Mouse (Mus musculus): ENCODE data around the gene Cyp2d22. TPM values are rescaled to one million over a fixed set of nuclear protein-coding genes. Genes with fewer than 3 reads are reported as not detected.

Gene Cyp2d22
- polyA plus RNA-seq, 1 experiment from 2014 or later, result 18.6 TPM

- H3K9ac ChIP-seq, result no peak overlapping the region
- H3K9me3 ChIP-seq (replicated peaks), result no peaks in the 10 kb centered on the region
- ATAC-seq (replicated peaks; ENCODE audit: low FRiP score), result no peak
- WGBS, result 76% methylated on average over 5 of the region's 5 CpGs
- no peak overlapping the region for H3K27ac ChIP-seq
- peak overlapping the region; percentile 82; the same call in 1 of the 2 replicates for H3K4me2 ChIP-seq
- H3K4me1 ChIP-seq, result peaks cover 61% of the 10 kb centered on the region
- H3K4me3 ChIP-seq (replicated peaks), result no peak overlapping the region
- no peaks in the 10 kb centered on the region for H3K27me3 ChIP-seq
- H3K36me3 ChIP-seq, result no peaks in the 10 kb centered on the region
Observed at GRCm38 (mm10) chr15:82342543-82342935, 37.5 kb downstream of the Cyp2d22 start.

- Histone ChIP-seq H3K36me3 (no peaks in the 10 kb centered on the region), H3K4me3 (replicated peaks) (peak overlapping the region; percentile 49), H3K9ac (peak overlapping the region; percentile 62), H3K27ac (peak overlapping the region; percentile 82), H3K4me2 (peak overlapping the region; percentile 82), H3K4me1 (peaks cover 59% of the 10 kb centered on the region), H3K9me3 (replicated peaks) (no peaks in the 10 kb centered on the region), H3K27me3 (no peaks in the 10 kb centered on the region)
- ATAC-seq (replicated peaks; ENCODE audit: low FRiP score), result no peak
- 58% methylated on average over 15 of the region's 15 CpGs for WGBS
Observed at GRCm38 (mm10) chr15:82341675-82342542, 38.2 kb downstream of the Cyp2d22 start.

GRCm38 (mm10) chr15:82341036-82341501 lies 39.0 kb downstream of the Cyp2d22 start:
- Histone ChIP-seq H3K4me1 (peaks cover 56% of the 10 kb centered on the region), H3K4me3 (replicated peaks) (peak overlapping the region; percentile 49), H3K36me3 (peaks cover 6% of the 10 kb centered on the region), H3K4me2 (peak overlapping the region; percentile 82), H3K9me3 (replicated peaks) (no peaks in the 10 kb centered on the region), H3K9ac (peak overlapping the region; percentile 62), H3K27me3 (no peaks in the 10 kb centered on the region), H3K27ac (peak overlapping the region; percentile 82)
- peak; percentile 3; the same call in 1 of the 2 replicates for ATAC-seq (replicated peaks; ENCODE audit: low FRiP score)
- WGBS, result under 1% methylated on average over 39 of the region's 40 CpGs

GRCm38 (mm10) chr15:82340414-82341035 lies 39.5 kb downstream of the Cyp2d22 start:
- peak overlapping the region; percentile 82 for H3K27ac ChIP-seq
- no peaks in the 10 kb centered on the region for H3K27me3 ChIP-seq
- no peak for ATAC-seq (replicated peaks; ENCODE audit: low FRiP score)
- WGBS, result 38% methylated on average over 21 of the region's 21 CpGs
- peak overlapping the region; percentile 49 for H3K4me3 ChIP-seq (replicated peaks)
- peaks cover 56% of the 10 kb centered on the region for H3K4me1 ChIP-seq
- H3K9ac ChIP-seq, result peak overlapping the region; percentile 62
- H3K4me2 ChIP-seq, result peak overlapping the region; percentile 82
- no peaks in the 10 kb centered on the region for H3K9me3 ChIP-seq (replicated peaks)
- peaks cover 10% of the 10 kb centered on the region for H3K36me3 ChIP-seq

GRCm38 (mm10) chr15:82339634-82340254 lies 40.3 kb downstream of the Cyp2d22 start:
- no peak overlapping the region for H3K4me2 ChIP-seq
- H3K27ac ChIP-seq, result peak overlapping the region; percentile 82; the same call in 1 of the 2 replicates

GRCm38 (mm10) chr15:82339150-82339549 lies 40.9 kb downstream of the Cyp2d22 start:
- Histone ChIP-seq H3K36me3 (peaks cover 24% of the 10 kb centered on the region), H3K27me3 (no peaks in the 10 kb centered on the region), H3K4me3 (replicated peaks) (peak overlapping the region; percentile 54), H3K4me2 (peak overlapping the region; percentile 65), H3K4me1 (peaks cover 56% of the 10 kb centered on the region), H3K9me3 (replicated peaks) (no peaks in the 10 kb centered on the region), H3K9ac (peak overlapping the region; percentile 53; the same call in 1 of the 2 replicates), H3K27ac (peak overlapping the region; percentile 82; the same call in 1 of the 2 replicates)
- 60% methylated on average over 10 of the region's 10 CpGs for WGBS
- no peak for ATAC-seq (replicated peaks; ENCODE audit: low FRiP score)

More at GRCm38 (mm10) chr15:82339634-82340254, 40.3 kb downstream of the Cyp2d22 start:
- H3K9me3 ChIP-seq (replicated peaks), result no peaks in the 10 kb centered on the region
- H3K4me3 ChIP-seq (replicated peaks), result no peak overlapping the region; the same call in 1 of the 2 replicates
- no peak overlapping the region for H3K9ac ChIP-seq
- H3K27me3 ChIP-seq, result no peaks in the 10 kb centered on the region
- no peak for ATAC-seq (replicated peaks; ENCODE audit: low FRiP score)
- peaks cover 56% of the 10 kb centered on the region for H3K4me1 ChIP-seq
- 73% methylated on average over 8 of the region's 8 CpGs for WGBS
- peaks cover 18% of the 10 kb centered on the region for H3K36me3 ChIP-seq

GRCm38 (mm10) chr15:82338593-82339112 lies 41.4 kb downstream of the Cyp2d22 start, which contains the start of the genes Naga, Pheta2 and Smdt1:
TSS of gene Naga (minus strand) at chr15:82338925.
TSS of gene Pheta2 (plus strand) at chr15:82338942.
TSS of gene Smdt1 (plus strand) at chr15:82338959.
- Histone ChIP-seq H3K4me1 (peaks cover 54% of the 10 kb centered on the region), H3K27ac (peak within 1 kb of the TSS; percentile 82; the same call in 1 of the 2 replicates), H3K4me2 (peak within 1 kb of the TSS; percentile 65), H3K9ac (peak within 1 kb of the TSS; percentile 53), H3K36me3 (peaks cover 27% of the 10 kb centered on the region), H3K4me3 (replicated peaks) (peak within 1 kb of the TSS; percentile 54), H3K9me3 (replicated peaks) (no peaks in the 10 kb centered on the region), H3K27me3 (no peaks in the 10 kb centered on the region)
- WGBS, result under 1% methylated on average over 41 of the region's 41 CpGs
- ATAC-seq (replicated peaks; ENCODE audit: low FRiP score), result peak; percentile 88

- H3K27ac ChIP-seq, result 0 out of 2 replicates have a peak overlapping the region, but pooled peaks have one; percentile 33
- peaks cover 50% of the 10 kb centered on the region for H3K4me1 ChIP-seq
- H3K36me3 ChIP-seq, result peaks cover 31% of the 10 kb centered on the region
- WGBS, result 27% methylated on average over 4 of the region's 4 CpGs
- peak overlapping the region; percentile 54 for H3K4me3 ChIP-seq (replicated peaks)
- H3K9ac ChIP-seq, result peak overlapping the region; percentile 53
- ATAC-seq (replicated peaks; ENCODE audit: low FRiP score), result no peak
- H3K27me3 ChIP-seq, result no peaks in the 10 kb centered on the region
- peak overlapping the region; percentile 65 for H3K4me2 ChIP-seq
- H3K9me3 ChIP-seq (replicated peaks), result no peaks in the 10 kb centered on the region
Observed at GRCm38 (mm10) chr15:82337875-82338274, 42.2 kb downstream of the Cyp2d22 start.

- H3K36me3 ChIP-seq, result peaks cover 34% of the 10 kb centered on the region
- H3K9ac ChIP-seq, result no peak overlapping the region
- no peak overlapping the region for H3K4me3 ChIP-seq (replicated peaks)
- no peak overlapping the region for H3K27ac ChIP-seq
- H3K4me2 ChIP-seq, result no peak overlapping the region
- no peaks in the 10 kb centered on the region for H3K27me3 ChIP-seq
- no peak for ATAC-seq (replicated peaks; ENCODE audit: low FRiP score)
- 90% methylated on average over 12 of the region's 12 CpGs for WGBS
- H3K4me1 ChIP-seq, result peaks cover 39% of the 10 kb centered on the region
- no peaks in the 10 kb centered on the region for H3K9me3 ChIP-seq (replicated peaks)
Observed at GRCm38 (mm10) chr15:82336629-82337028, 43.4 kb downstream of the Cyp2d22 start.

- H3K27me3 ChIP-seq, result no peaks in the 10 kb centered on the region
- no peak overlapping the region for H3K27ac ChIP-seq
- no peaks in the 10 kb centered on the region for H3K9me3 ChIP-seq (replicated peaks)
- WGBS, result 96% methylated on average over 4 of the region's 4 CpGs
- peaks cover 24% of the 10 kb centered on the region for H3K4me1 ChIP-seq
- peaks cover 40% of the 10 kb centered on the region for H3K36me3 ChIP-seq
- H3K4me3 ChIP-seq (replicated peaks), result no peak overlapping the region
- ATAC-seq (replicated peaks; ENCODE audit: low FRiP score), result no peak
- H3K4me2 ChIP-seq, result no peak overlapping the region
- no peak overlapping the region for H3K9ac ChIP-seq
Observed at GRCm38 (mm10) chr15:82335194-82335593, 44.9 kb downstream of the Cyp2d22 start.

GRCm38 (mm10) chr15:82325382-82325781 lies 54.7 kb downstream of the Cyp2d22 start:
- no peak for ATAC-seq (replicated peaks; ENCODE audit: low FRiP score)
- H3K4me2 ChIP-seq, result no peak overlapping the region
- no peaks in the 10 kb centered on the region for H3K9me3 ChIP-seq (replicated peaks)
- 70% methylated on average over 2 of the region's 2 CpGs for whole genome bisulfite sequencing
- no peak overlapping the region for H3K4me3 ChIP-seq (replicated peaks)
- H3K9ac ChIP-seq, result no peak overlapping the region
- H3K27me3 ChIP-seq, result no peaks in the 10 kb centered on the region
- H3K4me1 ChIP-seq, result 0 out of 2 replicates have a peak, but pooled peaks cover 5% of the 10 kb centered on the region
- H3K27ac ChIP-seq, result no peak overlapping the region
- H3K36me3 ChIP-seq, result peaks cover 12% of the 10 kb centered on the region
